Mouse (Mus musculus): ENCODE measurements at regions not wholly inside any gene's neighbourhood (a gene's known extent, or its start where the extent isn't known, plus 50 kb on each side); places are given as distances from the start of the nearest gene placed in this dataset.

DNA sequence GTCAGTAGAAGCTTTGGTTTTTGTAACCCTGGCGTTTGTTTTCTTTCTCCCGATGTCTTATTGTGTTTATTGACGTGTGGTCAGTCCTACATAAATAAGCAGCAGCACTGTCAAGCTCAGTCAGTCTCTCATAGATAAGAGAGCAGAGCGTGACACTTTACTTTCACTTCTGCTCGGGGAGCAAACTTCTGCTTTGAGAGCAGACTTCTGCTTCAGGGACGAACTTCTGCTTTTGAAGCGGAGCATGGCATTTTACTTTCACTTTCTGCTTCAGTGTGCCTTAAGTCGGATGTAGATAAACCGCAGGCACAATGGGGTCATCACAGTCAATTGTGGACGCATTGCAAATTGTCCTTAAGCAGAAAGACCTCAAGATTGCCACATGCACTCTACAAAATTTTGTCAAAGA, 466.0 kb downstream of the Gm11232 start:
- TF ChIP-seq POLR2A (IDR thresholded peaks at IDR 0.05; ENCODE audit: insufficient read depth, low read depth, low read length), result no peak
- TF ChIP-seq CTCF (IDR thresholded peaks at IDR 0.05), result no peak
- TF ChIP-seq EP300 (IDR thresholded peaks at IDR 0.05; ENCODE audit: insufficient read depth, low read depth, low read length), result no peak

Measured in heart, adult 2 months (tissue).